Mouse (Mus musculus) liver, embryonic 13.5 days (tissue): ENCODE data around the gene Fscn3. TPM values are rescaled to one million over a fixed set of nuclear protein-coding genes. Genes with fewer than 3 reads are reported as not detected.

Source experiments
- ATAC-seq: fragments of 200-750 bp; cut with Nextera tagmentation; 2 replicates; pipeline ENCODE4 v1.8.0; 2017; ENCODE audit warnings: low read depth, mild to moderate bottlenecking, moderate number of reproducible peaks, moderate library complexity
- DNase-seq: peaks from one replicate; pipeline ENCODE4 v3.0.0; 2022
- H3K27ac ChIP-seq: fragments of 300-500 bp; sonication (generic); 2 replicates; pipeline ENCODE4 v1.5.1; 2015; ENCODE audit warnings: moderate library complexity, mild to moderate bottlenecking, inconsistent platforms
- H3K27me3 ChIP-seq: fragments of 300-500 bp; sonication (generic); 2 replicates; pipeline ENCODE4 v1.6.1; 2015; ENCODE audit warnings: mild to moderate bottlenecking, inconsistent platforms
- H3K36me3 ChIP-seq: fragments of 300-500 bp; sonication (generic); 2 replicates; pipeline ENCODE4 v1.6.1; 2015; ENCODE audit warnings: mild to moderate bottlenecking, inconsistent platforms
- H3K4me1 ChIP-seq: fragments of 300-500 bp; sonication (generic); replicated peaks from 2 replicates; pipeline ENCODE4 v1.6.1; 2015; ENCODE audit warnings: inconsistent platforms
- H3K4me2 ChIP-seq: fragments of 300-500 bp; sonication (generic); 2 replicates; pipeline ENCODE4 v1.6.1; 2015; ENCODE audit warnings: inconsistent platforms, mild to moderate bottlenecking, moderate library complexity
- H3K4me3 ChIP-seq: fragments of 300-500 bp; sonication (generic); replicated peaks from 2 replicates; pipeline ENCODE4 v1.5.1; 2015; ENCODE audit warnings: mild to moderate bottlenecking, inconsistent platforms
- H3K9ac ChIP-seq: fragments of 300-500 bp; sonication (generic); 2 replicates; pipeline ENCODE4 v1.6.1; 2015; ENCODE audit warnings: mild to moderate bottlenecking, inconsistent platforms
- H3K9me3 ChIP-seq: fragments of 300-500 bp; sonication (generic); replicated peaks from 2 replicates; pipeline ENCODE4 v1.6.1; 2016; ENCODE audit warnings: inconsistent platforms
- WGBS: fragments of 180-500 bp; shearing (Covaris S2); methylation state at CpG from one replicate; pipeline ENCODE4 v1.1.7; 2015; ENCODE audit not compliant: insufficient replicate concordance; 5-methylcytosine and 5-hydroxymethylcytosine counted together
- polyA plus RNA-seq: library from polyadenylated mRNA; unstranded; fragments of >200 nt; fragmentation: Nextera tagmentation; extraction: Ambion mirVana; gene quantifications from 2 replicates; pipeline ENCODE4 v1.2.1, GENCODE M21; 2015

Gene Fscn3
- polyA plus RNA-seq, 1 experiment from 2014 or later: 1.2 TPM

DNA sequence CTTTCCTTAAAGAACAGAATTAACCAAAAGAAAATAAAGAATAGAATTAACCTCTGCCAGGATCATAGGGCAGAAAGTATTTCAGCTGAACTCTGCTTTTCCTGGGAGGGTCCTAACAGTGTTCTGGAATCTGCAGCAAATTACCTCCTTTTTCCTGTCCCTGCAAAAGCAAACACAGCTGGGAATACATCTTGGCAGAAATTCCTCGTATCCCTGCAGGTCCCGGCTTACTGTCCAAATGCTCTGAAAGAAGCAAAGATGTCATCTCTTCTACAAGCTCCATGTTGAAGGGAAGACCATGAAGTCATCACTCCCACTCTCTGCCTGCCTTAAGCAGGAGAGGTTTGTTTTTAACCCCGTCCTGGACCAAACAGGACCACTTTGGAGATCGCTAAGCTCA is 10.6 kb upstream of the Fscn3 start:
- Histone ChIP-seq H3K4me1 (peaks cover 29% of the 10 kb centered on the region), H3K9ac (no peak overlapping the region), H3K9me3 (no peaks in the 10 kb centered on the region), H3K4me2 (no peak overlapping the region), H3K36me3 (peaks cover 38% of the 10 kb centered on the region), H3K27ac (no peak overlapping the region), H3K27me3 (no peaks in the 10 kb centered on the region), H3K4me3 (no peak overlapping the region)
- 78% methylated on average over 4 of the region's 4 CpGs for WGBS
- DNase-seq: no peak
- no peak for ATAC-seq

- 90% methylated on average over 14 of the region's 14 CpGs for WGBS
- H3K4me2 ChIP-seq: no peak overlapping the region
- ATAC-seq (no peak), DNase-seq (no peak)
- no peaks in the 10 kb centered on the region for H3K27me3 ChIP-seq
- H3K4me1 ChIP-seq: peaks cover 42% of the 10 kb centered on the region
- no peak overlapping the region for H3K9ac ChIP-seq
- H3K27ac ChIP-seq: no peak overlapping the region
- no peaks in the 10 kb centered on the region for H3K9me3 ChIP-seq
- H3K36me3 ChIP-seq: peaks cover 38% of the 10 kb centered on the region
- H3K4me3 ChIP-seq: no peak overlapping the region
Measured at GRCm38 (mm10) chr6:28418449-28418848, 9.1 kb upstream of the Fscn3 start.

DNA sequence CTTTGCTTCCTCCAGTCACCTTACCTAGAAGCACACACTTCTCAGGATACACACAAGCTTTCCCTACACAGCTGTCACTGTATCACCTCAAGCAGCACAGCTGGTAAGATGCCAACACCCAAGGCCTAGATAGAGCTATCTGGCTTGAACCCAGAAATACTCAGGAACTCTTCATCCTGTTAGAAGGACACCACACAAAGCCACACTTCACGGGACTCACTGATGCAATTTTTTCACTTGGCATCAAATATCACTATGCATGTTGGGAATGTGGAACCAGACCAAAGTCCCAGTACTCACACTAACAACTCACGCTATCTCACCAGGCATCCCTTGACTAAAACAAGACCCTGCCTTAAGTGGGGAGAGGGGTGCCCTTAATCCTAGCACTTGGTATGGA is 7.9 kb upstream of the Fscn3 start:
- H3K27me3 ChIP-seq: no peaks in the 10 kb centered on the region
- H3K36me3 ChIP-seq: peaks cover 38% of the 10 kb centered on the region
- no peak overlapping the region; the same call in 1 of the 2 replicates for H3K27ac ChIP-seq
- no peak for DNase-seq
- H3K4me1 ChIP-seq: peaks cover 47% of the 10 kb centered on the region
- peak overlapping the region; percentile 91 for H3K9ac ChIP-seq
- peak overlapping the region; percentile 95 for H3K4me2 ChIP-seq
- ATAC-seq: no peak
- H3K4me3 ChIP-seq: peak overlapping the region; percentile 75
- WGBS: 83% methylated on average over 2 of the region's 2 CpGs
- H3K9me3 ChIP-seq: no peaks in the 10 kb centered on the region

DNA sequence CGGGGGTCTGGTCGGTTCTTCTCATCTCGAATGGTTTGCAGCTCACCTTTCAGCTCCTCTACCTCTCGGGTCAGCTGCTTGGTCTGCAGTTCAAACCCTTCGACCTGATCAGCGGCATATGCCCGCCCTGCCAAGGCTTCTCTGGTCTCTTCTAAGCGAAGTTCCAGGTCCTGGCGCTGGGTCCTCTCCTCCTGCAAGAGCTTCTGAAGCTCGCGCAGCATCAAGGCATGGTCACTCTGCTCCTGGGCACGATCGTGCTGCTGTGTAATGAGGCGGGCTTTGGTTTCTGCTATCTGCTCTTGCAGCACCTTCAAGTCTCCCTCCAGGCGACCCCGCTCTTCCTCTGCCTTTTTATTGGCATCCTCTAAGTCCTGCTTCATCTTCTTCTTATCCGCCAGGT is 7.2 kb upstream of the Fscn3 start:
- Histone ChIP-seq H3K9ac (peak overlapping the region; percentile 91), H3K4me1 (peaks cover 54% of the 10 kb centered on the region), H3K4me3 (peak overlapping the region; percentile 75), H3K36me3 (peaks cover 40% of the 10 kb centered on the region), H3K27me3 (no peaks in the 10 kb centered on the region), H3K9me3 (no peaks in the 10 kb centered on the region), H3K4me2 (peak overlapping the region; percentile 95), H3K27ac (peak overlapping the region; percentile 94)
- DNase-seq (no peak), ATAC-seq (no peak)
- WGBS: 71% methylated on average over 17 of the region's 17 CpGs

- DNase-seq: no peak
- 23% methylated on average over 13 of the region's 13 CpGs for WGBS
- Histone ChIP-seq H3K4me3 (peak overlapping the region; percentile 75), H3K27me3 (no peaks in the 10 kb centered on the region), H3K9ac (peak overlapping the region; percentile 91), H3K27ac (peak overlapping the region; percentile 94), H3K36me3 (peaks cover 40% of the 10 kb centered on the region), H3K4me1 (peaks cover 59% of the 10 kb centered on the region), H3K9me3 (no peaks in the 10 kb centered on the region), H3K4me2 (peak overlapping the region; percentile 95)
- ATAC-seq: no peak
Measured at GRCm38 (mm10) chr6:28420865-28421264, 6.7 kb upstream of the Fscn3 start.

- H3K27me3 ChIP-seq: no peaks in the 10 kb centered on the region
- H3K4me2 ChIP-seq: peak overlapping the region; percentile 95
- H3K36me3 ChIP-seq: peaks cover 45% of the 10 kb centered on the region
- peak overlapping the region; percentile 94 for H3K27ac ChIP-seq
- H3K9ac ChIP-seq: peak overlapping the region; percentile 91
- peak; percentile 90 for ATAC-seq
- WGBS: 0% methylated on average over 27 of the region's 27 CpGs
- peaks cover 65% of the 10 kb centered on the region for H3K4me1 ChIP-seq
- no peaks in the 10 kb centered on the region for H3K9me3 ChIP-seq
- H3K4me3 ChIP-seq: peak overlapping the region; percentile 75
- DNase-seq: peak; percentile 94
Measured at GRCm38 (mm10) chr6:28421469-28422000, 6.1 kb upstream of the Fscn3 start.

DNA sequence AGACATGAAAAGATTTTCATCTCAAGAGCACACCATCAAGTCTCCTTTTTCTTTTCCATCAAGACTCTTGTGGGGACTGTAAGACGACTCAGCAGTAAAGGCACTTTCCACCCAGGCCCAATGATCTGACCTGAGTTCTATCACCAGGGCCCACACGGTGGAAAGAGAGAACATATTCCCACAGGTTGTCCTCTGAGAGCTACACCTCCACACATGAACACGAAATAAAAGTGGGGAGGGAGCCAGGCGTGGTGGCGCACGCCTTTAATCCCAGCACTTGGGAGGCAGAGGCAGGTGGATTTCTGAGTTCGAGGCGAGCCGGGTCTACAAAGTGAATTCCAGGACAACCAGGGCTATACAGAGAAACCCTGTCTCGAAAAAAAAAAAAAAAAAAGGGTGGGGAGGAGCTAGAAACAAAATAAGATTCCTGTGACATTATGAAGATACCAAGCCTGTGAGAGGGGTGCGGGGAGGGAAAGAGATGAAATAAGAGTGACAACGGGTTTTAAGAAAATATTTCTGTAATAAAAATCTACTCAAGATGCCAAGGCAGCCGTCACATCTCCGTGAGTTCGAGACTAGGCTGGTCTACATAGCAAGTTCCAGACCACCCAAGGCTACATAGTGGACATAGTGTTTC is 4.8 kb upstream of the Fscn3 start:
- Histone ChIP-seq H3K27ac (peak overlapping the region; percentile 94), H3K4me2 (peak overlapping the region; percentile 95), H3K9me3 (no peaks in the 10 kb centered on the region), H3K9ac (peak overlapping the region; percentile 99), H3K36me3 (peaks cover 45% of the 10 kb centered on the region), H3K27me3 (no peaks in the 10 kb centered on the region), H3K4me3 (peak overlapping the region; percentile 99), H3K4me1 (peaks cover 67% of the 10 kb centered on the region)
- ATAC-seq (no peak), DNase-seq (no peak)
- WGBS: 62% methylated on average over 15 of the region's 15 CpGs

DNA sequence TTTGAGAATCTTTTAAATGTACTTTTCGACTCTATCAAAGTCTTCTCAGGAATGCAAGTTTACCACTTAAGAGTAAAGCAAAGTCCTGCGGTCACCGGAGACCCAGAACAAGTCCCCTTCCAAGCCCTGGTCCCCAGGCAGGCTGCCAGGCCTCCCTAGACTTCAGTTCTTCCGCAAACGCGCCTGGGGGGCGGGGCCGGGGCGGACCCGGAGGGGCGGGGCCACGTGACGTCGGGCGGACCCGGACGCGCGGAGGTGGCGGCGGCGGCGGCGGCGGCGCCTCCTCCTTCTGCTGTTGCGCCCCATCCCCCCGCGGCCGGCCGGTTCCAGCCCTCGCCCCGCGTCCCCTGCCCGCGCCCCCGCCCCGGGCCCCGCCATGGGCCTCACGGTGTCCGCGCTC is 4.3 kb upstream of the Fscn3 start, which contains the start of gene Arf5:
Gene Arf5 (plus strand): TSS at position 248 of the 400 bp plus-strand sequence.
- Histone ChIP-seq H3K36me3 (peaks cover 40% of the 10 kb centered on the region), H3K4me1 (peaks cover 67% of the 10 kb centered on the region), H3K4me3 (peak within 1 kb of the TSS; percentile 99), H3K27me3 (no peaks in the 10 kb centered on the region), H3K27ac (peak within 1 kb of the TSS; percentile 94), H3K9me3 (no peaks in the 10 kb centered on the region), H3K4me2 (peak within 1 kb of the TSS; percentile 95), H3K9ac (peak within 1 kb of the TSS; percentile 99)
- DNase-seq (peak; percentile 83), ATAC-seq (peak; percentile 33)
- under 1% methylated on average over 26 of the region's 42 CpGs for WGBS

GRCm38 (mm10) chr6:28423767-28424695 is 3.6 kb upstream of the Fscn3 start:
- peak; percentile 72 for DNase-seq
- Histone ChIP-seq H3K27me3 (no peaks in the 10 kb centered on the region), H3K4me1 (peaks cover 64% of the 10 kb centered on the region), H3K27ac (peak overlapping the region; percentile 94), H3K9me3 (no peaks in the 10 kb centered on the region), H3K4me3 (peak overlapping the region; percentile 99), H3K4me2 (peak overlapping the region; percentile 95), H3K36me3 (peaks cover 32% of the 10 kb centered on the region), H3K9ac (peak overlapping the region; percentile 99)
- peak; percentile 76 for ATAC-seq
- 2% methylated on average over 46 of the region's 46 CpGs for WGBS

- Histone ChIP-seq H3K9ac (peak overlapping the region; percentile 99), H3K4me3 (peak overlapping the region; percentile 99), H3K4me1 (peaks cover 54% of the 10 kb centered on the region), H3K9me3 (no peaks in the 10 kb centered on the region), H3K36me3 (peaks cover 31% of the 10 kb centered on the region), H3K27me3 (no peaks in the 10 kb centered on the region), H3K4me2 (peak overlapping the region; percentile 95), H3K27ac (peak overlapping the region; percentile 94)
- 68% methylated on average over 6 of the region's 6 CpGs for WGBS
- DNase-seq (peak; percentile 15), ATAC-seq (no peak)
Measured at GRCm38 (mm10) chr6:28425019-28425418, 2.6 kb upstream of the Fscn3 start.

DNA sequence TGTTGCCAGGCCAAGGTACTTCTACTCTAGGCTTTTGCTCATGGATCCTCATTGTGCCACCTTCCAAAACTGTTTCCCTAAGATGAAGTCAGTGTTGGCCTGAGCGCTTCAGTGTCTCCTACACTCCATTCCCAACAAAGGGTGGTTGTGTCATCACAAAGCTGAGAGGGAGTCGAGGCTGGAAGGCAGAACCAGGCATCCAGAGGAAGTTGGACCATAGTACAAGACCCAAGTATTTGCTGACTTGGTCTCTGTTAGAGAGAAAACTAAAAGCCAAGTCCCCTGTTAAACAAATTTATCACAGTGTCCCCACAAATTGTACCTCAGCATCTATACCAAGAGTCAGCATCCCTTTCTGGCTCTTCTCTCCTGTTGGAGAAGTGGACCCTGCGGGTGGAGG is 701 bp downstream of the Fscn3 start, which contains the start of gene Gcc1:
Gene Gcc1 (minus strand): TSS at position 101 of the 400 bp plus-strand sequence.
- peaks cover 38% of the 10 kb centered on the region for H3K4me1 ChIP-seq
- H3K4me3 ChIP-seq: no peak within 1 kb of the TSS
- peaks cover 28% of the 10 kb centered on the region for H3K36me3 ChIP-seq
- no peak for ATAC-seq
- DNase-seq: no peak
- no peaks in the 10 kb centered on the region for H3K9me3 ChIP-seq
- no peak within 1 kb of the TSS for H3K9ac ChIP-seq
- 78% methylated on average over 3 of the region's 3 CpGs for WGBS
- no peak within 1 kb of the TSS for H3K4me2 ChIP-seq
- no peaks in the 10 kb centered on the region for H3K27me3 ChIP-seq
- H3K27ac ChIP-seq: peak within 1 kb of the TSS; percentile 15; the same call in 1 of the 2 replicates
